Mouse (Mus musculus) thymus, postnatal 10 days (tissue): ENCODE measurements around the gene Polr2l.

ENCODE experiments used
- DNase-seq, 2 experiments: peaks; one replicate each; pipeline ENCODE4 v3.0.0; 2021; ENCODE audit warnings: low spot score in 2 of 2

Gene Polr2l

DNA sequence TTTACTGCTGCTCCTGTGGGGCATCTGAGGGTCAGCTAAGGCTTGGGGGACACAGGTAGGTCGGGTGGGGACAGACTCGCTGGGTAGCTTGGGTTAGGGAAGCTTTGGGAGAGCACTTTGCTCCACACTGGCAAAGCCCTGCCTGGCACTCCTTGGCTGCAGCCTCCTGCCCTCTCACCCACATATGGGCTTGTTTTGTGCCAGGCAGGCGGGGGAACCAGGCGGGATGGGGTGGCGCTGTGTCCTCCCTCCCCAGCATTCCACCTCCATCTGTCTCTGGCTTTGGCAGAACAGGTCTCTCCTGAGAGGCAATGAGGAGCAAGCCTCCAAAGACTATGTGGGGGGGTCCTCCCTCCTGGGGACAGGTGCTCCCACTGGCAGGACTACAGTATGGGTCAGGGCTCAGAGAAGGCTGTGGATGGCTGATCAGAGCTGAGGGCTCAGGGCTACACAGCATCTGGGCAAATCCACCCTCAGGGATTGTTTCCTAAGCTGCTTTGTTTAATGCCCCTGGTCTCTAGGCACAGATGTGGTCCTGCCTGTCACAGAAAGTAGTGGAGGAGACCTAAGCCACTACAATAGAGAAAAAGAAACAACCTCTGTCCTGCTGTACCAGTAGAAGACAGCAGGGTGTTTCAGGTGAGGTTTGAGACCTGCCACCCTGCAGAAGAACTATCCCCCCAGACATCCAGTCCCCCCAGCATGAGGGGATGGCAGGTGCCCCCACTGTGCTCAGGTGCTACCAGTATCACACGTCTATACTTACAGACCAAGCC lies 42.0 kb downstream of the Polr2l start:
- no peak for DNase-seq

DNA sequence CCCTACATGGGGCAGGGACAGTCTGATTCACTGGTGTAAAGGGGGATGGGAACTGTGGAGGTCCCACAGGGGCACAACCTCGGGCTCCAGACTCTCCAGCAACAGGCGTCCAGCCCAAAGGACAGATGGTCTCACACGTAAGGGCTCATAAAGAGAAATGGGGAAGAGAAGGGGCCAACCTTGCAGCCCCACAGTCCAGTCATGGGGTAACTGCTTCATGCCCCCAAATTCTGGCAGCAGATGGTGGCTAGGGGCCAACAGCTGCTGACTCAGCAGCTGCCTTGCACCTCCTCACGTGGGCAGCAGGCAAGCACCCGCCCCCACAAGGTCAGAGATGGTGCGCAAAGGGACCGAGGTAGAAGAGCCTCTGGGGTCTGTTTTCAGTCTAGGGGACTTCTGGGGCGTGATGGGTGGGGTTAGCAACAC lies 42.7 kb downstream of the Polr2l start:
- DNase-seq = no peak

DNA sequence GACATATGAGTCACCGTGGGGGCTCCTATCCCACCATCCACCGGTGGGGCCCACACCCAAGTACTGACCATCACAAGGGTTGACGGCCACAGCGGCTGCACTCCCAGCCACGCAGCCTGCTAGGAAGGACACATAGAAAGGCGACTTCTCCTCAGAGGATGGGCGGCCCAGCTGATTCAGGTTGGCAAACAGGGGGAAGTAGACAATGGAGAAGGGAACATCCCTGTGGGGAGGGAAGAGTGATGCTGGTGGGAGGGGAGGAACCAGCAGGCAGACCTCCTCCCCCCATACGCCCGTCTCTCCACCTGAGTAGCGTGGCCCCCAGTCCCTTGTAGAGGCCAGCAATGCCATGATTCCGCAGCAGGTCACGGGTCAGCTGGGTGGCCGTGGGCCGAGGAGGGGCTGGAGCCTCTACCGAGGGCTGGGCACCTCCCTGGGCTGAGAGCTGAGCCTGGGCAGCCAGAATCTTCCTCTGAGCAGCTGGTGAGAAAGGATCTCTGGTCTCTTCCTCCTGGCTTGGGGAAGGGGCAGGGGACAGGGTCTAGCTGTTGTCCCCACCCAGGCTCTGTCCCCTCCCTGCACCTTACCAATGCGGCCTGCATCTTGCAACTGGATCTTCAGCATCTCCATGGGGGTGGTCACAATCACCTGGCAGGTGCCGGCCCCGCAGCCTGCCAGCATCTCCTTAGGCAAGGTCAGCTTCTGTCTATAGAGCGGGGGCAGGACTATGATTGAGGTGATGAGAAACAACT lies 43.3 kb downstream of the Polr2l start:
- DNase-seq = no peak

DNA sequence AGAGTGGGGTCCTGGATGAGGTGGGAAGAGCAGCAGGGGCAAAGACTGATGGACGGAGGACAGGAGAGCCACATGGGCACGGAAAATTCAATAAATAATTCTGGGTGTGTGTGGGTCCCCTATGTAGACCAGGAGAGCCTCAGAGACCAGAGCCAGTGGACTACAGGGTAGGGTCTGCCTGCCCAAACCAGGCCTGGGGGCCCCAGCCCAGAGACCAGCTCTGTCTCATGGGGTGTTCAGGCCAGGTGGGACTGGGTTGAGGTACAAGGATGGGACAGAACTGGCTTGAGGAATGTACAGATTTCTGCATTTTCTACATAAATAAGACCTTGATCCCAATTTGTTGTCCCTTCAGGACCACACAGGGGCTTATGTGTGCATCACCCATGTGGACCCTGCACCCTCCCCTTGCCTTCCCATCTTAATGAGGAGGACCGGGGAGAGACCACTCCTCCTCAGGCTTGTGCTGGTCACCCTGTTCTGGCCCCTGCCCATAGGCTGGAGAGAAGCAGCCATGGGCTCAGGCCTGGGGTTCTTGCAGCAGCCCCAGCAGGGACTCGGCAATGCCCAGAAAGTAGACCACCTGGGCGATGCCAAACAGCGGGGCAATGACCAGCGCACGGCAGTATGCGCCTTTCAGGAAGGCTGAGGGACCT lies 44.2 kb downstream of the Polr2l start:
- DNase-seq = no peak

DNA sequence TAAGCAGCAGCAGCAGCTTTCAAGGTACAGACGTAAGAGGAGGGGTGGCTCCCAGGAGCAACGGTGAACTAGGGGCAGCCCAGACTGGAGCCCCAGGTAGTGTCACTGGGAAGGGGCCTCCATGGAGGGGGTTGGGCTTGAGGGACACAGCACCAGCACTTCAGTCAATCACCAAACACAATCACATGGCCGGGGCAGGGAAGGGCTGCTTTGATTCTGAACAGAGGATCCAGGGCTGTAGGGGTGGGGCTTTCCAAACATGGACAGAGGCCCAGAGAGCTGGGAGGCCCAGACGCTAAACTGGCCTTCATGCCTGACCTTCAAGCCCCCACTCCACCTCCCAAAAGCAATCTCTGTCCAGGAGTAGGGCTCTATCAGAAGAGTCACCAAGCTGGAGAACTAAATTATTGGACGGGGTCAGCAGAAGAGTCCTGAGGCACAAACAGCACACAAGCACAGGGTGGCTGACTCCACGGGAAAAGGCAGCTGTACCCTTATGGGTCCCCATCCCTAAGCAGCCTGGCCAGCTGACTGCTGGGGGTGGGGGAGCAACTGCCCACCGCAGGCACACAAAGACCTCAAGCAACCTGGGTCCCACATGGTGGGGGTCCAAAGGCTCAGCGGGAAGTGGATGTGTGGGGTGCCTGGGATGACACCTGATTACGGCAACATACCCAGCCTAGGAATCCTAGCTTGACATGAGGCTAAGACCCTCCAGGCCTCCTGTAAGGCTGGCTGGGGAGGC lies 44.9 kb downstream of the Polr2l start:
- DNase-seq = no peak

DNA sequence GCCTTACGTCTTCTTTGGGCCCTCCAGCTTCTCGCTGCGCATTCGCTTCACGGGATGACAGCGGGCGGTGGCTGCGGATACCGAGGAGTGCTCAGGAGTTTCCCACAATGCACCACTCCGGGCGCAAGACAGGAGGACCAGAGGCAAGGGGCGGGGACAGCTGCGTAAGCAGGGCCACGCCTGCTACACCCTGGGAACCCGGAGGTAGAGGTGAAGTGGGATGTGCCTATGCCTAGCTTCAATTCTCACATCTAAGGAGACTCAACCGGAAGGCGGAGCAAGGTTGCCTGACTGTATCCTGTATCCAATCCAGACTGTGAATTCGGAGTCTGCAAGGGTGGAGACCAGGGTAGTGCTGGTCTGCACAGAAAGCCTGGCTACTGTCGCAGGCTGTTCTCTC lies 45.6 kb downstream of the Polr2l start, which contains the start of gene Cend1:
Gene Cend1, minus strand, starts transcription at position 182 of the 400 bp plus-strand sequence.
- no peak for DNase-seq

DNA sequence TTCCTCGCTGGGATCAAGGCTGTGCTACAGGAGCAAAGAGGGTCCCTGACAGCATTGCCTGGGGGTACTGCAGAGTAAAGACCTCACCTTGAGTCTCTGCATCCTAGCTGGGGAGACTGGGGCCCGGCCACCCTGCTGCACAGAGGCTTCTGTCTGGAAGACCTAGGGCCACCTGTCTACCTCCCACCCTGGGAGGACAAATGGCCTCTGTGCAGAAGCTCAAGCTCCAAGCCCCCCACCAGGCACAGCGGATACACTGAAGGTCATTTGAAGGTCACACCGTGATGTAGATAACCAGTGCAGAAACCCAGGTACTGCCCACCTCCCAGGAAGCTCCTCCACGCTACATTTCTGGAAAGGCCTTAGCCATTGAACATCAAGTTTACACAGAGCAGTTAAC lies 46.2 kb downstream of the Polr2l start:
- DNase-seq = no peak

DNA sequence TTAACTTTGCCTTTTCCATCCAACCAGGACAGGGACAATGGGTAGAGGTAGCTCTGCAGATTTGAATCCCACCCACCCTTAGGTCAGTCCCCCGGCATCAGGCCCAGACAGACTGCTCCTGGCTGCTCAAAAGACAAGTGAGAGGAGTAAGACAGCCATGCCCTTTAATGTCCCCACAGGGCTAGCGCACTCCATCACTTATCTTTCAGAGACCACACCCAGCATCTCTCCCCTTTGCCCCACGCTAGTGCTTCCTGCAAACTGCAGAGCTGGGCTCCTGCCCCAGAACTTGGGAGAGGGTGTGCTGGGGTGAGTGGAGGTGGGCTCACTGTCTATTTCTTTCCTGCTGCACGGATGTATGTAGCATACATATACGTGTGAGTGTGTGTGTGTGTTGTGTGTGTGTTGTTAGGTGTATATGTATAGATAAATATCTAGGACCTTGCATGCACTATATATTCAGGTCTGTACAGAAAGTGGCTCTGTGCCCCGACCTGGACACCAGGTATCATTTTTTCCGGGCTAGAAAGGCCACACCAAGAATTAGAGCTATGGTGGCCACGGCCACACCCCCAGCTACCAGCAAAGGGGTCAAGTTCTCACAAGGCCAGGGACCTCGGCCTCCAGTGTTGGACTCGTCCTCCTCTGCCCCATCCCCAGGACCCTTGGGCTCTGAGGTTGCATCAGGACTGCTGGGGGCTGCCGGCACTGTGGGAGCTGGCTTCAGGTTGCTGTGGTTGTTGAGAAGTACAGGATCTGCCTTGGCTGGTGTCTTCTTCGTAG lies 47.8 kb downstream of the Polr2l start:
- DNase-seq = no peak

DNA sequence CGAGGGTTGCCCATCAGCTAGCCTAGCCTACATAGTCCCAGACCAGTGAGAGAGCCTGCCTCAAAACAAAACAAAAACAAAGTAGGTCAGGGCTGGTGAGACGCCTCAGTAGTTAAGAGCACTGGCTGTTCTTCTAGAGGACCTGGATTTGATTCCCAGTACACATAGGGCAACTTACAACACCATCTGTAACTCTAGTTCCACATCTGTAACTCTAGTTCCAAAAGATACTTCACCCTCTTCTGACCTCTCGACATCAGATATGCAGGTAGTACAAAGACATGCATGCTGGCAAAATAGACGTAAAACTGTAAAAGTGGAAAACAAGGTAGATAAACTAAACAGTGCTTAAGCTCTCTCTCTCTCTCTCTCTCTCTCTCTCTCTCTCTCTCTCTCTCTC lies 51.1 kb downstream of the Polr2l start:
- no peak for DNase-seq
